Mouse (Mus musculus) liver, embryonic 14.5 days (tissue): Measurements from ENCODE around the gene Tnrc18.

Experiments used
- CTCF ChIP-seq: IDR thresholded peaks from 2 replicates; pipeline ENCODE4 v1.5.1; 2016; ENCODE audit warnings: antibody characterized with exemption, low read depth, control low read depth
- EP300 ChIP-seq: IDR thresholded peaks from 2 replicates; pipeline ENCODE4 v1.6.1; 2016; ENCODE audit warnings: antibody characterized with exemption, low read depth

DNA sequence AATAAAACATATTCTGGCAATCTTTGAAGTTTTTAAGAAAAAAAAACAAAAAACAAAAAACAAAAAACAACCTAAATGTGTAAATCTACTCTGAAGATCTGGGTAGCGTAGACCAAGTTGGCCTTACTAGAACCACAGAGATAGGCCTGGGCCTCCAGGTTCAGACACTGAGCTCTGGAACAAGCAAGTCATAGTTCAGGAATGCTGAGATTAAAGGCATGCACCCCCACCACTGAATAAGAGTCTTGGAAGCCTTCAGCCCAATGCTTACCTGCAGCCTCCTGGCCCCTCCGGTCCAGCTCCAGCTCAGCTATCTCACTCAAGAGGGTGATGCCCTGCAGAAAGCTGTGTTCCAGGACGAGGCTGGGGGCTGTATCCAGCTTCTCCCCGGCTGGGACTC, 46.4 kb downstream of the Tnrc18 start:
- TF ChIP-seq CTCF (no peak), EP300 (no peak)
